Mouse (Mus musculus): Measurements from ENCODE around the gene Elavl3. TPM values are rescaled to one million over a fixed set of nuclear protein-coding genes. Genes with fewer than 3 reads are reported as not detected.

Elavl3 gene
- polyA plus RNA-seq, 1 experiment from 2014 or later, result 0.08 TPM

DNA sequence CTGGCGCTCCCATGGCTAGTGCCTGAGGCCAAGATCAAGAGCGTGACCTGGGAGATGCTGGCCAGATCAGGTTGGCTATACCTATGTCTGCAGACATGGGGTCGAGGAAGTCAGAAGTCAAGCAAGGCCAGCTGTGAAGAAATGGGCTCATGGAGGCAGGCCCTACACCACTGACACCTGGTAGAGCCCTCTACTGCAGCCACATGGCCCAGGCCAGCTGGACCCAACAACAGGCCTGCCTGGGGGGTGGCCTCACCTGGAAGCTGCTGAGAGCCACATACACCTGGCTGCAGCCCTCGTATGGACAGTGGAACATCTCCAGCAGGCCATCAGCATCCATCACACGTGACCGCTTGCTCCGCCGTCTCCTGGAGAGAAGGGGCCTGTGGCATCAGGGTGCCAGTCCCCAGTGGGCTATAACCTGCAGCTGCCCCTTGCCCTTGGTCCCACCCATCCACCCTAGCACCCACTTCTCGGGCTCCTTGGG lies 5.3 kb upstream of the Elavl3 start:
- ATAC-seq (ENCODE audit: low read depth), result no peak

GRCm38 (mm10) chr9:22056303-22056910 lies 4.6 kb upstream of the Elavl3 start:
- H3K27me3 ChIP-seq, result peaks cover 49% of the 10 kb centered on the region

More for the DNA sequence above, 5.3 kb upstream of the Elavl3 start:
- Histone ChIP-seq H3K4me1 (replicated peaks) (peaks cover 16% of the 10 kb centered on the region), H3K9ac (no peak overlapping the region), H3K27me3 (peaks cover 42% of the 10 kb centered on the region), H3K27ac (no peak overlapping the region), H3K9me3 (replicated peaks) (0 out of 2 replicates have a peak, but pooled peaks cover 4% of the 10 kb centered on the region), H3K36me3 (peaks cover 24% of the 10 kb centered on the region), H3K4me3 (replicated peaks) (no peak overlapping the region), H3K4me2 (no peak overlapping the region)
- no peak for DNase-seq
- WGBS (ENCODE audit: insufficient replicate concordance), result 80% methylated on average over 9 of the region's 9 CpGs

GRCm38 (mm10) chr9:22055713-22056112 lies 3.9 kb upstream of the Elavl3 start:
- Histone ChIP-seq H3K27ac (no peak overlapping the region), H3K4me3 (replicated peaks) (no peak overlapping the region), H3K9ac (no peak overlapping the region), H3K9me3 (replicated peaks) (0 out of 2 replicates have a peak, but pooled peaks cover 4% of the 10 kb centered on the region), H3K36me3 (peaks cover 24% of the 10 kb centered on the region), H3K27me3 (peaks cover 56% of the 10 kb centered on the region), H3K4me1 (replicated peaks) (peaks cover 29% of the 10 kb centered on the region), H3K4me2 (no peak overlapping the region)
- DNase-seq (no peak), ATAC-seq (ENCODE audit: low read depth) (no peak)
- 37% methylated on average over 29 of the region's 29 CpGs for WGBS (ENCODE audit: insufficient replicate concordance)

More at GRCm38 (mm10) chr9:22056303-22056910, 4.6 kb upstream of the Elavl3 start:
- Histone ChIP-seq H3K4me2 (no peak overlapping the region), H3K4me1 (replicated peaks) (peaks cover 22% of the 10 kb centered on the region), H3K9me3 (replicated peaks) (0 out of 2 replicates have a peak, but pooled peaks cover 4% of the 10 kb centered on the region), H3K36me3 (peaks cover 24% of the 10 kb centered on the region), H3K4me3 (replicated peaks) (no peak overlapping the region), H3K9ac (no peak overlapping the region), H3K27ac (no peak overlapping the region)
- 62% methylated on average over 9 of the region's 9 CpGs for WGBS (ENCODE audit: insufficient replicate concordance)
- DNase-seq (no peak), ATAC-seq (ENCODE audit: low read depth) (no peak)

DNA sequence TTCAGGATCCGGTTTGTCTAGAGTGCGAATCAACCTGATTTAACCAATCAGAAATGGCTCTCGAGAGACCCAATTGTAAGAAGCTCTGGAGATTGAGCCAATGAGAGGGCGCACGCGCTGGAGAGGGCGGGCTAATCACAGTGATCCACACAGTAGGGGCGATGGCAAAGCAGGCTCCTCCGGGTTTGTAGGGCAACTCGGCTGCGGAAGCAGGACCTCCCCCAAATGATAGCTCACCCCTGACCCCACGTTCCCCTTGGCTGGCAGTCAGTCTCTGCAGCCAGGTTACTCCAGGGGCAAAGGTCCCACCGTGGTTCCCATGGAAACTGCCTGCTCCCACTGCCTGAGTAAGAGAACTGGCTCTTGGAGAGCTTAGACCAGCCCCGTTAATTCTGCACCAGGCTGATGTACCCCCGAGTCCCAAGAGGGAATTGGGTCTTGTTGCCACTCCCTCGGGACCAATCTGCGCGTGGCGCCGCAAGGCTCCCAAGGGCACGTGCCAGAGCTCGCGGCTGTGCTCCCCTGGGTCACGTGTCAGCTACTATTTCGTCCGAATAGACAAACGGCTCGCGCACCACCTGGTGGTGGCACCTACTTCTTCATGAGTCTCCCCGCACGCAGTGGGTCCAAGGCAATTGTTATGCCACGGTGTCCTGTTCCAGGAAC lies 2.7 kb upstream of the Elavl3 start:
- peaks cover 20% of the 10 kb centered on the region for H3K36me3 ChIP-seq
- H3K9ac ChIP-seq, result no peak overlapping the region
- 0 out of 2 replicates have a peak, but pooled peaks cover 3% of the 10 kb centered on the region for H3K9me3 ChIP-seq (replicated peaks)
- peaks cover 40% of the 10 kb centered on the region for H3K4me1 ChIP-seq (replicated peaks)
- H3K27ac ChIP-seq, result no peak overlapping the region
- peak overlapping the region; percentile 46 for H3K4me2 ChIP-seq
- 2% methylated on average over 32 of the region's 32 CpGs for WGBS (ENCODE audit: insufficient replicate concordance)
- H3K27me3 ChIP-seq, result peaks cover 68% of the 10 kb centered on the region
- H3K4me3 ChIP-seq (replicated peaks), result peak overlapping the region; percentile 22
- ATAC-seq (ENCODE audit: low read depth) (peak; percentile 67), DNase-seq (peak; percentile 51)

- Histone ChIP-seq H3K4me2 (no peak overlapping the region), H3K27ac (no peak overlapping the region), H3K36me3 (peaks cover 16% of the 10 kb centered on the region), H3K27me3 (peaks cover 77% of the 10 kb centered on the region), H3K4me3 (replicated peaks) (no peak overlapping the region), H3K9ac (no peak overlapping the region), H3K9me3 (replicated peaks) (no peaks in the 10 kb centered on the region), H3K4me1 (replicated peaks) (peaks cover 44% of the 10 kb centered on the region)
- DNase-seq, result no peak
- ATAC-seq (ENCODE audit: low read depth), result no peak
- WGBS (ENCODE audit: insufficient replicate concordance), result 22% methylated on average over 6 of the region's 7 CpGs
Measured at GRCm38 (mm10) chr9:22053657-22054056, 1.8 kb upstream of the Elavl3 start.

DNA sequence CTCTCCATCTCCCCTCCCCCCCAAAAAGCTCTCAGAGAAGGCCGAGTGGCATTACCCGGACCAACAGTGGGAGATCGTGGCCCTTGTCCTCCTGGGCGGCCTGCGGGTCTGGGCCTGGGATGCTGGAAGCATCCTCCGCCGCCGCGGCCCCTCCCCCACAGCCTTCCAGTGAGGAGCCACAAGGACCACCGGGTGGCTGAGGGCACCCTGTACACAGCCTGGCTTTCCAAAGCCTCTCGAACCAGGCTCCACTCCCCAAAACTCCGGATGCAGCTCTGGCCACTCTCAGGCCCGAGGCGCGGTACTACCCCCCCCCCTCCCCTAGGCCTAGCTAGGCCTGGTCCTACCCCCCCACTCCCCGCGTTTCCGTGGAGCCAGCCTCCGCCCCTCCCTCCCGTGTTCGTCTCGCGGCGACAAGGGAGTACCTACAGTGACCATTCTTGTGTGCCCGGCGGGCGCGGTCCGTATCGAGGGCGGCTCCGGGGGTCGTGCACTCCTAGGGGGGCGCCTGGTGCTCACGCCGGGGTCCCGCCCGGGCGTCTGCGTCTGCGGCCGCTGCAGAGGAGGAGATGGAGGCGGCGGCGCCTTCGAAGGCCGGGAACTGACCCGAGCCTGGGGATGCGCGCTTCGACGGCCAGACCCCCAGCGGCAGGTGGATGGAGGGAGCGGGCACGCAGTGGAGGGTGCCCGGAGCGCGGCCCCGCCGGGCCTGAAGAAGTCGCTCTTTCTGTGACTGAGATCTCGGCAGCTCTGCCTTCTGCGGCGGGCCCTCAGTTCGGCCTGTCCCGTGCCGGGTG lies 464 bp downstream of the Elavl3 start:
- Histone ChIP-seq H3K9ac (no peak overlapping the region), H3K27me3 (peaks cover 87% of the 10 kb centered on the region), H3K36me3 (no peaks in the 10 kb centered on the region), H3K4me3 (replicated peaks) (peak overlapping the region; percentile 40), H3K4me1 (replicated peaks) (peaks cover 44% of the 10 kb centered on the region), H3K9me3 (replicated peaks) (no peaks in the 10 kb centered on the region), H3K27ac (no peak overlapping the region), H3K4me2 (peak overlapping the region; percentile 68)
- ATAC-seq (ENCODE audit: low read depth) (no peak), DNase-seq (no peak)
- 4% methylated on average over 59 of the region's 67 CpGs for WGBS (ENCODE audit: insufficient replicate concordance)

GRCm38 (mm10) chr9:22050351-22050889 lies 1.4 kb downstream of the Elavl3 start:
- peaks cover 81% of the 10 kb centered on the region for H3K27me3 ChIP-seq
- H3K4me1 ChIP-seq (replicated peaks), result peaks cover 41% of the 10 kb centered on the region
- H3K4me2 ChIP-seq, result peak overlapping the region; percentile 68
- peak overlapping the region; percentile 40 for H3K4me3 ChIP-seq (replicated peaks)
- peak; percentile 79 for DNase-seq
- peak; percentile 72 for ATAC-seq (ENCODE audit: low read depth)
- no peak overlapping the region for H3K27ac ChIP-seq
- no peak overlapping the region for H3K9ac ChIP-seq
- no peaks in the 10 kb centered on the region for H3K36me3 ChIP-seq
- H3K9me3 ChIP-seq (replicated peaks), result no peaks in the 10 kb centered on the region
- 1% methylated on average over 43 of the region's 43 CpGs for WGBS (ENCODE audit: insufficient replicate concordance)

DNA sequence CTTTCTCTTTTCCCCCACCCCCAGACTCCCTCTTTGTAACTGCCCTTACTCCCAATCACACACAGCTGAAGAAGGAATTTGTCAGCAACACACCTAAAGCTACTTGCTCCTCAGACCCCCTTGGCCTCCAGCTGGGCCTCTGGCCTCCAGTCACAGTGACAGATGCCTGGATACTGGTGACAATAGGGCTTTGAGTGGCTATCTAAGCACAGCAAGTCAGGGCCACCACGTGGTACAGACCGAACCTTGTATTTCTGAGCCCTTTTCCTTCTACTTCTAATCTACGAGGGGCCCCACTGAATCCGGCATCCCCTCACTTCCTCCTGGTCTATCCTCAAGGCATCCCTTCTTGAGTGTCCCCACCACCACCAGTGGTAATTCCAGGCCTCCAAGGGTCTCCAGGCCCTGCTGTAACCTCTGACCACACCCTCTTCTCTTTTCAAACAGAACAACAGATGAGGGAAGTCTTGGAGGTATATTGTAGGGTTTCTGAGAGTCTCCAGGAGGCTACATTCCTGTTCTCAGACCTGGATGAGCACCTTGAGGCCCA lies 2.0 kb downstream of the Elavl3 start:
- Histone ChIP-seq H3K4me2 (peak overlapping the region; percentile 68; the same call in 1 of the 2 replicates), H3K4me3 (replicated peaks) (no peak overlapping the region), H3K9ac (no peak overlapping the region), H3K4me1 (replicated peaks) (peaks cover 35% of the 10 kb centered on the region), H3K9me3 (replicated peaks) (no peaks in the 10 kb centered on the region), H3K27ac (no peak overlapping the region), H3K27me3 (peaks cover 74% of the 10 kb centered on the region), H3K36me3 (no peaks in the 10 kb centered on the region)
- WGBS (ENCODE audit: insufficient replicate concordance), result 49% methylated on average over 4 of the region's 4 CpGs
- DNase-seq (no peak), ATAC-seq (ENCODE audit: low read depth) (no peak)

- no peak overlapping the region for H3K4me3 ChIP-seq (replicated peaks)
- H3K36me3 ChIP-seq, result no peaks in the 10 kb centered on the region
- no peak for DNase-seq
- no peak overlapping the region for H3K27ac ChIP-seq
- H3K27me3 ChIP-seq, result peaks cover 70% of the 10 kb centered on the region
- no peaks in the 10 kb centered on the region for H3K9me3 ChIP-seq (replicated peaks)
- 61% methylated on average over 11 of the region's 11 CpGs for WGBS (ENCODE audit: insufficient replicate concordance)
- no peak overlapping the region for H3K9ac ChIP-seq
- no peak for ATAC-seq (ENCODE audit: low read depth)
- peaks cover 30% of the 10 kb centered on the region for H3K4me1 ChIP-seq (replicated peaks)
- H3K4me2 ChIP-seq, result no peak overlapping the region
Measured at GRCm38 (mm10) chr9:22049315-22049714, 2.5 kb downstream of the Elavl3 start.

- Histone ChIP-seq H3K27me3 (peaks cover 50% of the 10 kb centered on the region), H3K9ac (no peak overlapping the region), H3K9me3 (replicated peaks) (no peaks in the 10 kb centered on the region), H3K27ac (no peak overlapping the region), H3K36me3 (no peaks in the 10 kb centered on the region), H3K4me1 (replicated peaks) (peaks cover 29% of the 10 kb centered on the region), H3K4me3 (replicated peaks) (no peak overlapping the region), H3K4me2 (no peak overlapping the region)
- ATAC-seq (ENCODE audit: low read depth) (no peak), DNase-seq (no peak)
- WGBS (ENCODE audit: insufficient replicate concordance), result 49% methylated on average over 9 of the region's 9 CpGs
Measured at GRCm38 (mm10) chr9:22047329-22047728, 4.5 kb downstream of the Elavl3 start.

- DNase-seq (no peak), ATAC-seq (ENCODE audit: low read depth) (no peak)
- Histone ChIP-seq H3K4me3 (replicated peaks) (no peak overlapping the region), H3K4me2 (no peak overlapping the region), H3K36me3 (no peaks in the 10 kb centered on the region), H3K9ac (no peak overlapping the region), H3K9me3 (replicated peaks) (no peaks in the 10 kb centered on the region), H3K27ac (no peak overlapping the region), H3K4me1 (replicated peaks) (no peaks in the 10 kb centered on the region), H3K27me3 (peaks cover 2% of the 10 kb centered on the region; the same call in 1 of the 2 replicates)
- 49% methylated on average over 2 of the region's 2 CpGs for WGBS (ENCODE audit: insufficient replicate concordance)
Measured at GRCm38 (mm10) chr9:22041832-22042231, 10.0 kb downstream of the Elavl3 start.
